Mouse (Mus musculus) lung, adult 18-20 months (tissue): ENCODE measurements around the gene Cap2.

ENCODE experiments used
- DNase-seq, 2 experiments: peaks; one replicate each; pipeline ENCODE4 v3.0.0; 2022; ENCODE audit warnings: mixed read lengths in 2 of 2

Cap2 gene

GRCm38 (mm10) chr13:46526645-46527044, 25.0 kb downstream of the Cap2 start:
- DNase-seq: no peak

- DNase-seq: no peak
These were observed 25.7 kb downstream of the Cap2 start for GRCm38 (mm10) chr13:46527340-46527739.

GRCm38 (mm10) chr13:46529037-46529436, 27.4 kb downstream of the Cap2 start:
- DNase-seq: no peak

GRCm38 (mm10) chr13:46530546-46530945, 28.9 kb downstream of the Cap2 start:
- DNase-seq: no peak

- no peak for DNase-seq
These were observed 30.0 kb downstream of the Cap2 start for GRCm38 (mm10) chr13:46531676-46532075.

GRCm38 (mm10) chr13:46532276-46532675, 30.6 kb downstream of the Cap2 start:
- no peak for DNase-seq

- no peak for DNase-seq
These were observed 31.9 kb downstream of the Cap2 start for GRCm38 (mm10) chr13:46533342-46534129.

GRCm38 (mm10) chr13:46534171-46534968, 32.7 kb downstream of the Cap2 start:
- no peak for DNase-seq

GRCm38 (mm10) chr13:46534969-46535785, 33.5 kb downstream of the Cap2 start:
- DNase-seq: no peak

GRCm38 (mm10) chr13:46539284-46539683, 37.6 kb downstream of the Cap2 start:
- DNase-seq: no peak

GRCm38 (mm10) chr13:46540943-46541342, 39.3 kb downstream of the Cap2 start:
- DNase-seq: no peak

GRCm38 (mm10) chr13:46542782-46543181, 41.1 kb downstream of the Cap2 start:
- DNase-seq: no peak

- no peak for DNase-seq
These were observed 43.0 kb downstream of the Cap2 start for GRCm38 (mm10) chr13:46544608-46545007.

- no peak for DNase-seq
These were observed 43.4 kb downstream of the Cap2 start for GRCm38 (mm10) chr13:46545081-46545480.

GRCm38 (mm10) chr13:46546846-46547245, 45.2 kb downstream of the Cap2 start:
- DNase-seq: no peak

- DNase-seq: no peak
These were observed 45.6 kb downstream of the Cap2 start for GRCm38 (mm10) chr13:46547253-46547652.

- no peak for DNase-seq
These were observed 46.5 kb downstream of the Cap2 start for GRCm38 (mm10) chr13:46548132-46548531.

GRCm38 (mm10) chr13:46548600-46549179, 47.0 kb downstream of the Cap2 start:
- no peak for DNase-seq

GRCm38 (mm10) chr13:46550627-46551026, 49.0 kb downstream of the Cap2 start:
- no peak for DNase-seq

- DNase-seq: no peak
These were observed 53.1 kb downstream of the Cap2 start for GRCm38 (mm10) chr13:46554736-46555135.

- DNase-seq: no peak
These were observed 64.3 kb downstream of the Cap2 start for GRCm38 (mm10) chr13:46565913-46566312.

GRCm38 (mm10) chr13:46569469-46569868, 67.8 kb downstream of the Cap2 start:
- no peak for DNase-seq

- DNase-seq: peak in 1 of 2 experiments; percentile 22
These were observed 69.5 kb downstream of the Cap2 start for GRCm38 (mm10) chr13:46571141-46571592.
